Comparison of ENCODE assay signal across 17 mouse cellular contexts in genomic region chrX:162992121-162992520, GRCm38 (mm10). TPM values are rescaled to one million over a fixed set of nuclear protein-coding genes. Genes with fewer than 3 reads are reported as not detected.
"Had no signal": no experiment of that assay in that cellular context is flagged by ENCODE, and none has a peak within 500 bp of the region (broad histone marks: within the 10 kb centered on the region; RNA-seq: fewer than 3 reads in every experiment).

No protein-coding gene starts in this region.

- H3K9me3 ChIP-seq: limb, embryonic 10.5 days; liver, embryonic 12.5 days; lung, embryonic 15.5 days; midbrain, embryonic 12.5 days; neural tube, embryonic 13.5 days; stomach, embryonic 15.5 days had no signal

- H3K27ac ChIP-seq: left cerebral cortex, adult 2 months; limb, embryonic 10.5 days; liver, embryonic 12.5 days; lung, embryonic 15.5 days; macrophage; midbrain, embryonic 12.5 days; neural tube, embryonic 13.5 days; stomach, embryonic 15.5 days had no signal

- DNase-seq: kidney, postnatal 10 days; lung, postnatal 14 days; right cerebral cortex, postnatal 14 days; thymus, postnatal 36 days had no signal

- ATAC-seq: liver, embryonic 12.5 days; midbrain, embryonic 16.5 days had no signal

- H3K36me3 ChIP-seq: limb, embryonic 10.5 days; liver, embryonic 12.5 days; lung, embryonic 15.5 days; stomach, embryonic 15.5 days had no signal

- H3K4me1 ChIP-seq: limb, embryonic 10.5 days; liver, embryonic 12.5 days; lung, embryonic 15.5 days; midbrain, embryonic 12.5 days; neural tube, embryonic 13.5 days; stomach, embryonic 15.5 days had no signal

- H3K27me3 ChIP-seq: liver, embryonic 12.5 days; lung, embryonic 15.5 days; neural tube, embryonic 13.5 days; stomach, embryonic 15.5 days had no signal

- H3K9ac ChIP-seq: liver, embryonic 12.5 days; lung, embryonic 15.5 days; midbrain, embryonic 12.5 days; neural tube, embryonic 13.5 days; stomach, embryonic 15.5 days had no signal

- H3K4me3 ChIP-seq: left cerebral cortex, adult 2 months; limb, embryonic 10.5 days; liver, embryonic 12.5 days; lung, embryonic 15.5 days; midbrain, embryonic 12.5 days; neural tube, embryonic 13.5 days; stomach, embryonic 15.5 days had no signal

- H3K4me2 ChIP-seq: liver, embryonic 12.5 days; lung, embryonic 15.5 days; midbrain, embryonic 12.5 days; neural tube, embryonic 13.5 days; stomach, embryonic 15.5 days had no signal

RNA-seq across cellular contexts. Expression of gene S100g, which starts 27.7 kb away (rescaled TPM):
- total RNA-seq: layer of hippocampus, postnatal 25 days; left cerebral cortex, adult 2 months; left cerebral cortex, postnatal 14 days; megakaryocyte-erythroid progenitor cell, adult 5-6 weeks had no signal
- polyA plus RNA-seq: macrophage; midbrain, embryonic 12.5 days; midbrain, embryonic 16.5 days; spleen, adult 2 months had no signal
